Mouse (Mus musculus) testis, adult 2 months (tissue): ENCODE measurements at regions not wholly inside any gene's neighbourhood (a gene's known extent, or its start where the extent isn't known, plus 50 kb on each side); places are given as distances from the start of the nearest gene placed in this dataset.

Experiments used
- CTCF ChIP-seq: fragments of 200-500 bp; IDR thresholded peaks from 2 replicates; pipeline ENCODE4 v1.5.1; 2012; ENCODE audit warnings: low read depth, mild to moderate bottlenecking, inconsistent platforms, low read length, moderate library complexity; ENCODE audit not compliant: control insufficient read depth, insufficient read depth, insufficient replicate concordance
- POLR2A ChIP-seq: fragments of 200-500 bp; IDR thresholded peaks from 2 replicates; pipeline ENCODE4 v1.6.1; 2012; ENCODE audit warnings: low read depth, mild to moderate bottlenecking, inconsistent platforms, low read length, moderate library complexity; ENCODE audit not compliant: control insufficient read depth

DNA sequence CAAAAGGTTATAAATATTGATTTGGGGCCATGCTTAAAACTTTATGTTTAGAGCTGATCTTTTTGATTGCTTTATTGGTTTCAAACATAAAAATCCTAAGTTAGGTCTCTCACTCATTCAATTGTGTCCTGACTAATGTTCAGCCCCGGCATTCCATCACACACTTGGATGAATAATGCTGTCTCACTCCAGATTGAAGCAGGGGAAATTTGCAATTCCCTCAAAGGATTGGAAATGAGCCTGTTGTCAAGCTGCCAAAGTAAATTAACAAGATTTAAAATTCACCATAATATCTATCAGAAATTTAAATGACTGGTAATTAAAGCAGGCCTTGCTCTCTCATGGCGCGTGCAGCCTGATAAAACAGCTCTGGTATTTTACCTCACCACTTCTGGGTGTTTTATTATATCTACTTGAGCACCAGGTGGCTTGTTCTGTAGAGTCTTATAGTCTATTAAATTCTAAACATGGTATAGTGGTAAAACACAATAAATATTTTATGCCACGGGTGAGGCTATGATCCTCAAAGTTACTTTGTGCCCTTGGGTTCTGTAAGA lies 97.1 kb upstream of the Smlr1 start:
- TF ChIP-seq CTCF (no peak), POLR2A (no peak)
